Mouse (Mus musculus) forebrain, embryonic 11.5 days (tissue): ENCODE measurements around the gene Nsrp1. TPM values are rescaled to one million over a fixed set of nuclear protein-coding genes. Genes with fewer than 3 reads are reported as not detected.
"Not testable (repeated sequence)": the region's sequence is repeated elsewhere in the genome, so short reads cannot be mapped to it uniquely, and the experiment has no call there.

Experiments used
- ATAC-seq: fragments of 200-750 bp; cut with Nextera tagmentation; replicated peaks from 2 replicates; pipeline ENCODE4 v1.8.0; 2017; ENCODE audit warnings: moderate TSS enrichment; ENCODE audit not compliant: low FRiP score
- DNase-seq: peaks from one replicate; pipeline ENCODE4 v3.0.0-alpha.2; 2017; ENCODE audit warnings: low spot score
- H3K27ac ChIP-seq: fragments of 300-500 bp; sonication (generic); 2 replicates; pipeline ENCODE4 v1.5.1; 2014; ENCODE audit warnings: low read depth, low read length
- H3K27me3 ChIP-seq: fragments of 300-500 bp; sonication (generic); 2 replicates; pipeline ENCODE4 v1.6.1; 2014; ENCODE audit warnings: mild to moderate bottlenecking, low read length, mixed read lengths; ENCODE audit not compliant: control insufficient read depth, insufficient read depth
- H3K36me3 ChIP-seq: fragments of 300-500 bp; sonication (generic); 2 replicates; pipeline ENCODE4 v1.6.1; 2014; ENCODE audit warnings: mild to moderate bottlenecking, low read length, moderate library complexity, mixed read lengths; ENCODE audit not compliant: control insufficient read depth, insufficient read depth
- H3K4me1 ChIP-seq: fragments of 300-500 bp; sonication (generic); replicated peaks from 2 replicates; pipeline ENCODE4 v1.6.1; 2014; ENCODE audit warnings: low read length, mixed read lengths; ENCODE audit not compliant: control insufficient read depth, insufficient read depth
- H3K4me2 ChIP-seq: fragments of 300-500 bp; sonication (generic); 2 replicates; pipeline ENCODE4 v1.6.1; 2014; ENCODE audit warnings: low read depth, mild to moderate bottlenecking, low read length, moderate library complexity, mixed read lengths; ENCODE audit not compliant: severe bottlenecking
- H3K4me3 ChIP-seq: fragments of 300-500 bp; sonication (generic); 2 replicates; pipeline ENCODE4 v1.5.1; 2014; ENCODE audit warnings: low read depth, low read length
- H3K9ac ChIP-seq: fragments of 300-500 bp; sonication (generic); 2 replicates; pipeline ENCODE4 v1.6.1; 2014; ENCODE audit warnings: low read length
- H3K9me3 ChIP-seq: fragments of 300-500 bp; sonication (generic); 2 replicates; pipeline ENCODE4 v1.6.1; 2016; ENCODE audit warnings: low read length, mixed read lengths; ENCODE audit not compliant: control insufficient read depth
- WGBS: fragments of 180-500 bp; shearing (Covaris S2); extraction: QIAGEN DNeasy Blood & Tissue Kit; methylation state at CpG from one replicate; pipeline ENCODE4 v1.1.7; 2014; 5-methylcytosine and 5-hydroxymethylcytosine counted together
- polyA plus RNA-seq: library from polyadenylated mRNA; unstranded; fragments of >200 nt; fragmentation: Nextera tagmentation; extraction: Ambion mirVana; gene quantifications from 2 replicates; pipeline ENCODE4 v1.2.1, GENCODE M21; 2014

Gene Nsrp1
- polyA plus RNA-seq, 1 experiment from 2014 or later = 67.6 TPM

- not testable (repeated sequence) for H3K4me1 ChIP-seq, H3K9me3 ChIP-seq, H3K27ac ChIP-seq, H3K36me3 ChIP-seq, ATAC-seq, H3K27me3 ChIP-seq, DNase-seq
- 56% methylated on average over 4 of the region's 4 CpGs for WGBS
- H3K4me3 ChIP-seq = peak overlapping the region; percentile 93
- peak overlapping the region; percentile 91 for H3K4me2 ChIP-seq
- peak overlapping the region; percentile 73 for H3K9ac ChIP-seq
These were observed 904 bp downstream of the Nsrp1 start for GRCm38 (mm10) chr11:77077331-77077730.

- Histone ChIP-seq H3K9ac (no peak overlapping the region), H3K27me3 (no peaks in the 10 kb centered on the region), H3K9me3 (no peaks in the 10 kb centered on the region), H3K27ac (no peak overlapping the region), H3K4me2 (no peak overlapping the region), H3K4me3 (no peak overlapping the region), H3K4me1 (no peaks in the 10 kb centered on the region), H3K36me3 (no peaks in the 10 kb centered on the region; the same call in 1 of the 2 replicates)
- ATAC-seq (no peak), DNase-seq (no peak)
- 85% methylated on average over 4 of the region's 4 CpGs for WGBS
These were observed 7.5 kb downstream of the Nsrp1 start for GRCm38 (mm10) chr11:77070721-77071120.

- no peaks in the 10 kb centered on the region for H3K4me1 ChIP-seq
- 91% methylated on average over 4 of the region's 4 CpGs for WGBS
- H3K36me3 ChIP-seq = no peaks in the 10 kb centered on the region
- H3K27me3 ChIP-seq = no peaks in the 10 kb centered on the region
- no peak overlapping the region for H3K4me2 ChIP-seq
- H3K27ac ChIP-seq = no peak overlapping the region
- H3K4me3 ChIP-seq = no peak overlapping the region
- ATAC-seq (no peak), DNase-seq (no peak)
- no peaks in the 10 kb centered on the region for H3K9me3 ChIP-seq
- no peak overlapping the region for H3K9ac ChIP-seq
These were observed 9.4 kb downstream of the Nsrp1 start for GRCm38 (mm10) chr11:77068825-77069224.

- no peak for ATAC-seq
- 91% methylated on average over 2 of the region's 2 CpGs for WGBS
- Histone ChIP-seq H3K27me3 (no peaks in the 10 kb centered on the region), H3K4me3 (no peak overlapping the region), H3K9ac (no peak overlapping the region), H3K4me1 (no peaks in the 10 kb centered on the region), H3K9me3 (no peaks in the 10 kb centered on the region), H3K27ac (no peak overlapping the region), H3K36me3 (no peaks in the 10 kb centered on the region), H3K4me2 (no peak overlapping the region)
- no peak for DNase-seq
These were observed 14.8 kb downstream of the Nsrp1 start for GRCm38 (mm10) chr11:77063406-77063805.

GRCm38 (mm10) chr11:77061951-77062350 is 16.3 kb downstream of the Nsrp1 start:
- Histone ChIP-seq H3K9me3 (no peaks in the 10 kb centered on the region), H3K9ac (no peak overlapping the region), H3K27me3 (no peaks in the 10 kb centered on the region), H3K36me3 (no peaks in the 10 kb centered on the region), H3K4me3 (no peak overlapping the region), H3K27ac (no peak overlapping the region), H3K4me2 (no peak overlapping the region), H3K4me1 (no peaks in the 10 kb centered on the region)
- DNase-seq = no peak
- 79% methylated on average over 5 of the region's 5 CpGs for WGBS
- no peak for ATAC-seq

GRCm38 (mm10) chr11:77042816-77043215 is 35.4 kb downstream of the Nsrp1 start:
- H3K36me3 ChIP-seq = peaks cover 8% of the 10 kb centered on the region; the same call in 1 of the 2 replicates
- no peak for ATAC-seq
- H3K9me3 ChIP-seq = no peaks in the 10 kb centered on the region
- no peaks in the 10 kb centered on the region for H3K27me3 ChIP-seq
- no peak overlapping the region for H3K4me2 ChIP-seq
- H3K27ac ChIP-seq = no peak overlapping the region
- H3K4me1 ChIP-seq = no peaks in the 10 kb centered on the region
- no peak overlapping the region for H3K9ac ChIP-seq
- H3K4me3 ChIP-seq = no peak overlapping the region
- WGBS = 76% methylated on average over 2 of the region's 2 CpGs
- no peak for DNase-seq

GRCm38 (mm10) chr11:77041891-77042290 is 36.3 kb downstream of the Nsrp1 start:
- H3K9me3 ChIP-seq = no peaks in the 10 kb centered on the region
- ATAC-seq = no peak

GRCm38 (mm10) chr11:77031151-77031934 is 46.9 kb downstream of the Nsrp1 start:
- Histone ChIP-seq H3K9me3 (no peaks in the 10 kb centered on the region), H3K4me3 (no peak overlapping the region), H3K4me1 (no peaks in the 10 kb centered on the region), H3K36me3 (no peaks in the 10 kb centered on the region), H3K27ac (no peak overlapping the region), H3K9ac (no peak overlapping the region), H3K4me2 (no peak overlapping the region), H3K27me3 (no peaks in the 10 kb centered on the region)
- 82% methylated on average over 14 of the region's 14 CpGs for WGBS
- no peak for DNase-seq
- ATAC-seq = no peak

More at GRCm38 (mm10) chr11:77041891-77042290, 36.3 kb downstream of the Nsrp1 start:
- Histone ChIP-seq H3K36me3 (peaks cover 8% of the 10 kb centered on the region; the same call in 1 of the 2 replicates), H3K4me1 (no peaks in the 10 kb centered on the region), H3K27me3 (no peaks in the 10 kb centered on the region), H3K27ac (no peak overlapping the region), H3K9ac (no peak overlapping the region), H3K4me3 (no peak overlapping the region), H3K4me2 (no peak overlapping the region)
- WGBS = 90% methylated on average over 4 of the region's 4 CpGs
- DNase-seq = no peak

- no peaks in the 10 kb centered on the region for H3K36me3 ChIP-seq
- ATAC-seq (no peak), DNase-seq (no peak)
- H3K4me3 ChIP-seq = no peak overlapping the region
- H3K9ac ChIP-seq = no peak overlapping the region
- H3K27ac ChIP-seq = no peak overlapping the region
- no peaks in the 10 kb centered on the region for H3K9me3 ChIP-seq
- H3K4me2 ChIP-seq = no peak overlapping the region
- no peaks in the 10 kb centered on the region for H3K27me3 ChIP-seq
- WGBS = 86% methylated on average over 3 of the region's 3 CpGs
- no peaks in the 10 kb centered on the region for H3K4me1 ChIP-seq
These were observed 50.1 kb downstream of the Nsrp1 start for GRCm38 (mm10) chr11:77028157-77028556.
